Mouse (Mus musculus): ENCODE data around the gene Bag2.

DNA sequence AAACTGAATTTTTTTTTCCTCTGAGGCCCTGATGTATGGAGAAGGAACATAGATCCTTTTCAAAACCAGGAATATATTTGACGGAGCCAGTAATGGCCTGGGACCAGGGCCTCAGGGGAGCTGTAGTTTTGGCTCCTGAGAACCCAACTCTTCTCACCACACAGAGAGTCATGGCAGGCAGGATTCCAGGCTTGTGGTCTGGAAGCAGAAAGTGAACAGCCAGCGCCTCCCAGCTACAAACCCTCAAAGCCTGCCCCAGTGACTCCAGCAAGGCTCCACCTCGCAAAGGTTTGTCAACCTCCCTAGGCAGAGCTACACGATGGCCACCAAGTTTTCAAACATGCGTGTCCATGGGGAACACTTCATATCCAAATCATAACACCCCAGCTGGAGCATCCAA lies 45.6 kb downstream of the Bag2 start:
- TF ChIP-seq POLR2A (IDR thresholded peaks at IDR 0.05; ENCODE audit: low read depth, low read length) (no peak), CTCF (IDR thresholded peaks at IDR 0.05; ENCODE audit: extremely low read depth, insufficient read length, insufficient replicate concordance, low read depth, low read length) (no peak)
